Mouse (Mus musculus) liver, embryonic 18 days (tissue): Measurements from ENCODE around the gene Hook1. TPM values are rescaled to one million over a fixed set of nuclear protein-coding genes. Genes with fewer than 3 reads are reported as not detected.

Experiments used
- polyA plus RNA-seq: library from polyadenylated mRNA; depleted of rRNA; stranded (reverse); fragments of >200 nt; gene quantifications from 2 replicates; pipeline ENCODE4 v1.2.3, GENCODE M21; 2012; rRNA removed

Hook1 gene
- 11.1 and 11.3 TPM in 2 replicates for polyA plus RNA-seq

GRCm38 (mm10) chr4:95966928-95967724, at the start of gene Hook1:
Gene Hook1, plus strand, starts transcription at chr4:95967240.

Other genes with a start within 250 kb of the Hook1 start
- gene Cyp2j13, start 110.3 kb downstream of the Hook1 start, polyA plus RNA-seq: not detected in 2 replicates
- gene Cyp2j12, start 173.9 kb downstream of the Hook1 start, polyA plus RNA-seq: not detected in 2 replicates